Mouse (Mus musculus): ENCODE results near the gene Aaed1.

Aaed1 gene

GRCm38 (mm10) chr13:64254185-64254584 lies 58.3 kb downstream of the Aaed1 start:
- intact Hi-C loops (cut with DNase I), result loop anchor here (10.0 kb wide), 1 partner anchor 181 kb away; the partner anchor contains the start of gene Cdk20

DNA sequence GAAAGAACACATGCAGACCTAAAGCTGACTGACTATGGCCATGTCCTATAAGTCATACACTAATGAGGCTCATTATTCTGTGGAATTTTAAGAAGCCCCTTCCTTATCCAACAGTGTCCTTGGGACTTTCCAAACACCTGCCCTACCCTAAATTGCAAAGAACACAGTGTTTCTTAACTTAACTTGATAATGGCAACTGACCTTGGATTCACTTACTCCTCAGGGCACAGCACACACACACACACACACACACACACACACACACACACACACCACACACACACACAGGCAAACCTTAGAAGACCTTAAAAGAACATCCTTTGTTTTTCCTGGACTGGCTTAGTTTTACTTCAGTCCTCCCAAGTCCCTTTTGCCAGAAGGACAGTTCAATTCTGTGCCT lies 58.8 kb downstream of the Aaed1 start:
- intact Hi-C loops (cut with DNase I), result loop anchor here (10.0 kb wide), 1 partner anchor 181 kb away; the partner anchor contains the start of gene Cdk20

GRCm38 (mm10) chr13:64252147-64252546 lies 60.4 kb downstream of the Aaed1 start:
- intact Hi-C loops (cut with DNase I), result loop anchor here (10.0 kb wide), 1 partner anchor 183 kb away; the partner anchor contains the start of gene Cdk20

- intact Hi-C loops (cut with DNase I), result loop anchor here (10.0 kb wide), 1 partner anchor 184 kb away; the partner anchor contains the start of gene Cdk20
Measured at GRCm38 (mm10) chr13:64250363-64250762, 62.1 kb downstream of the Aaed1 start.

- intact Hi-C loops (cut with DNase I), result loop anchor here (1.0 to 5.0 kb wide), 2 partner anchors 57 to 67 kb away; no protein-coding TSS in a partner anchor
Measured at GRCm38 (mm10) chr13:64248775-64249524, 63.6 kb downstream of the Aaed1 start.

GRCm38 (mm10) chr13:64248161-64248774 lies 64.2 kb downstream of the Aaed1 start:
- intact Hi-C loops (cut with DNase I), result loop anchor here (5.0 kb wide), 1 partner anchor 66 kb away; no protein-coding TSS in a partner anchor

DNA sequence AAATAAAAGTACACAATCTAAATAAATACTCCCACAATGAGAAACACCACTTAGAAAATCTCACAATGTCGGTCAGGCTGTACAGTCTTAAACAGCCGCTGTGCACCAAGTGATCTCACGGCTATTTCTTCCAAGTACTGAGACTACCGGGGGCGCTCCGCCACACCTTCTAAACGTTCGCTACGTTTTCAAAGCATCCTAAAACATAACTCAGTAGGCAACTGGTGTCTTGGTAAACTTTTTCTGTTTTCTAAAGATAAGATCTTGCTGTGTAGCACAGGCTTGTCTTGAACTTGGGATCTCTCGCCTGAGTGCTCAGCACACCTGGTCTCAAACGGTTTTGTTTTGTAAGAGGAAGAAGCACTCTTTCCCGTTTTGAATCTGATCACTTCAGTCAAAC lies 66.4 kb downstream of the Aaed1 start:
- intact Hi-C loops (cut with DNase I), result loop anchor here (5.0 kb wide), 1 partner anchor 64 kb away; no protein-coding TSS in a partner anchor

DNA sequence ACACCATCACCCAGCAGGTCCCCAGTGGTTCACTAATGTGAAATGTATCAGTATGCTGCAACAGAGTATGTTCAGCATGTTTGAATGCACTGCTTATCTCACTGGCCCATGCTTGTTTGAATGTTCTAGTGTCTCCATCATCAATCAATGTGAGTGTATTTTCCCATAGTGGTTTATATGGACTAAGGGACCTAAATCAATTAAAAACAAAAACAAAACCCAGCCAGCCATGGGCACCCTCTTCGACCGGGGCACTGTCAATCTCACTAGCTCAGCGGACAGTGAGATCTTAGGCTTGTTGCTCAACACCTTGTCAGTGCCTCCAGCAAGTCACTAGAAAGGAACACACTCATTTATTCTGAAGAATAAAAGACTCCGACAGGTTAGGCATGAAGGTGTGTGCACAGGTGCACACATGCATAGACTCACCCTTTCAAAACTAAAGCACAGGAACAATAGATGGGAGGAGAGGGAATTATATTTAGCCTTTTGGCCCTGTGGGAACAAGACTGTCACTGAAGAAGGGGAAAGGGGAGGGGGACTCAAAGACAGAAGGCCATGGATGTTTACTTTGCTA lies 67.7 kb downstream of the Aaed1 start:
- intact Hi-C loops (cut with DNase I), result loop anchor here (5.0 kb wide), 1 partner anchor 62 kb away; no protein-coding TSS in a partner anchor

GRCm38 (mm10) chr13:64242721-64243120 lies 69.8 kb downstream of the Aaed1 start:
- intact Hi-C loops (cut with DNase I), result no loop called here

- intact Hi-C loops (cut with DNase I), result no loop called here
Measured at GRCm38 (mm10) chr13:64240626-64241025, 71.9 kb downstream of the Aaed1 start.

DNA sequence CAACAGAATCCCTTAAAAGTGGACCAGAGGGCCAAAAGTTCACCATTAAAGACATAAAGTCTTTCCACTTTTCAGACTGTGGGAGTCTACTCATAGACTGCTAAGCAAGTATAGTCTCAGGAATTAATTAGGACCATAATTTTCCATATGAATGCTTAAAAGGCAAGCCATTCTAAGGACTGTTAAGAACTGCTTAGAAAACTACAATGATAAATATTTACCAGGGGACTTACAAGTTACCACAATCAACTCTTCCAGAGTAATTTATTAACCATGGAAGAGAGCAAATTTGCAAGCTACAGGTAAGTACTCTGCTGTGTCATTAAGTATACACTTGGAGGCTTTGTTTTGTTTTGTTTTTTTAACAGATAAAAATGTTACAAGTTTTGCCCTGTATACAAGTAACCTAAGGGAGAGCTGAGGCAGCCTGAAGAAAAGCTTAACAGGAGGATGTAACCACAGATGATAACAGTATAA lies 74.8 kb downstream of the Aaed1 start:
- intact Hi-C loops (cut with DNase I), result no loop called here

DNA sequence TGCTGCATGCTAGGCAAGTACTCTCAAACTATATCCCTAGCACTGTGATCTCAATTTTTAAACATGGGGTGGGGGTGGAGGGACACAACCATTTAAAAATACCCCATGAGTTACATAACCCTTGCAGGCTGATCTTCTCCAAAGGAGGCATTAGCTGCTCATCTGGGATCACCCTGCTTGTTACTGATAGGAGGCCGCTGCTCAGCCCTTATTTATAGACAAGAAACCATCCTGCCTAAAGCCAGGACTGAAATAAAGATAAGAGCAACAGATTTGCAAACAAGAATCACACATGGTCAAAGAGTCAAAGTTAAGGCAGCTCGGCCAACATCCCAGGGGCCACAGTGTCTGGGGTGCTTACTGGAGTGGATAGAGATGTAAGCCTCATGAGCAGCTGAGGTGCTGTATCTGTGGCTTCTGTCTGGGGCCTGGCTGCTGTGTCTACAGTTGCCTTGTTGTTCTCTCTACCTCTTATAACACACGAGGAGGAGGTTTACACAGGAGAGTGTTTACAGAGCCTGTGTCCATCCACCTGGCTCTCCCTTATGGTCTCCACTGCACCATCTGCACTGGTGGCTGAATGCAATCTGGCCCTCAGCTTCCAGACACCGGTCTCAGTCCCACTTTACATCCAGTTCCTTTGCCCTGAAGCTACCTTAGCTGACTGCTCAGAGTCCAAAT lies 75.4 kb downstream of the Aaed1 start:
- intact Hi-C loops (cut with DNase I), result no loop called here

GRCm38 (mm10) chr13:64235777-64236176 lies 76.7 kb downstream of the Aaed1 start:
- intact Hi-C loops (cut with DNase I), result no loop called here

DNA sequence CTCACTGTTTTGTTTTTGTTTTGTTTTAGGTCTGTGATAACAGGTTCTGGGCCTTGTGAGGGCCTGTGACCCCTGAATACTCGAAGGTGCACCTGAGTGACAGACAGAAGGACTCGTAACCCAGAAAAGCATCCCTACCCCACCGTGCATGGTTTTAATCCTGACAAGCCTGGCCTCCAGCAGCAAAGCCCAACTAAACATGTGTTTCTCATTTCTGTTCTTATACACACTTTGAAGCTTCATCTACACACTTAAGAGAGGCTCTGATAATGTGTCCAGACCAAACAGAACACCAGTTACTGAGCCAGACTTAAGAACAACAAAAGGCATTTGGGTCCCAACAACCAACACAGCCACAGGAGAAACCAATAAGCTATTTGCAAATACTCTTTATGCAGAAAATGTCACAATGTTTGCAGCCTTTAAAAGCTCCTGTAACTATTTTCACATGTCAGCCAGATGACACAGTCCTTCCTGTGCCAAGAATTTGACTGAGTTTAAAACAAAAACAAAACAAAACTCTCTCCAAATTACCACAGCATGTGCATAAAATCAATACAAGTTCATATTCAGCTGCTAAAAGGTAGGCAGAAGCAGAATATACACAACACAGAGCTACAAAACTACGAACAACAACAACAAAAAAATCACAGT lies 77.3 kb downstream of the Aaed1 start:
- intact Hi-C loops (cut with DNase I), result no loop called here

DNA sequence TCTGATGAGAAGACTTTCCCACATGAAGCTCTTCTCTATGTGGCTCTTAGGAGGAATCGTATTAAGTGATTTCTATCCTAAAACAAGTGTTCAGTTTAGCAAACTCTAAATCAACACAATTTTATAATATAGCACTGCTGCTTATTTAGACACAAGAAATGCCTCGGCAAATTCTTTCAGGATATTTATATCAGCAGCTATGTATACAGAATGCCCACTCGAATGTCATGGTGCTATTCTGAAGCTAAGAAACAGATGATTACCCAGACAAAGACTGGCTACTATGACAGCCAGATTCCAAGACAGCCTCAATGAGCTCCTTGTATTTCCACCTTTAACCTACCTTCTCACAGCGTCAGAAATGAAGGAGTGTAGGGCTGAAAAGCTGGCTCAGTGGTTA lies 79.4 kb downstream of the Aaed1 start:
- intact Hi-C loops (cut with DNase I), result no loop called here

DNA sequence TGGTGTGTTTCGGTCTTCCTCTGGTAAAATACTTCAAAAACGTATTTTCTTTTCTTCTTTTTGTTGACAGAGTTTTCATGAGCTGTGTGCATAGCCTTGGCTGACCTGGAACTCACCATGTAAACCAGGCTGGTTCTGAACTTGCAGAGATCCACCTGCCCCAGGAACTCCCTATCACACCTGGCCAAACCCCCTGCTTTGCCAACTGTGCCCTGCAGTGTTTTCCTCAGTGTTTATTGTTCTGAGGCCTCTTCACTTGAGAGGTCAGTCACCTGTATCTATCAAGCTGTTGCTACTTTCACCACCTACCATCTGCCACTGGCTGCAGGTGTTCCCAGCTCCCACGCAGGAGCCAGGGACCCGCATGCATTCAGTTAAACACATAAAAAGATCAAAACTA lies 85.8 kb downstream of the Aaed1 start:
- intact Hi-C loops (cut with DNase I), result no loop called here

DNA sequence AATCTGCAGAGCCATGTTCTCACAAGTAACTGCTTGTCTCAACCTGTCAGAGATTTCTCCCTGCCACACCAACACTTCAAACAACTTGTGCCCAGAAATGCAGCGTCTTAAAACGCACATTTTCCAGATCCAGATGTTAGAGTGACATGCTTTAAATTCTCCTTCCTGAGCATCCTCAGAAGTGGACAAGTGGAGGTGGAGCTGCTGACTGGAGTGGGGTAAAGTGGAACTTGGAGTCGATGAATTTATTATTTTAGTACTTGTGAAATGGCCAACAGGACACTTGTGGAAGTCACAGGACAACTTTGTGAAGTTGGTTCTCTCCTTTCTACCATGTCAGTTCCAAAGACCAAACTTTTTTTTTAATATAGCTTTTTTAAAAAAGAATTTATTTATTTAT lies 86.8 kb downstream of the Aaed1 start:
- intact Hi-C loops (cut with DNase I), result no loop called here

All from adrenal gland (tissue).